Mouse (Mus musculus): Measurements from ENCODE around the gene Cyp2u1. TPM values are rescaled to one million over a fixed set of nuclear protein-coding genes. Genes with fewer than 3 reads are reported as not detected.

Cyp2u1 gene
- 1.1 and 1.9 TPM in 2 replicates for polyA plus RNA-seq (2014; fragmentation: Nextera tagmentation; extraction: Ambion mirVana)

DNA sequence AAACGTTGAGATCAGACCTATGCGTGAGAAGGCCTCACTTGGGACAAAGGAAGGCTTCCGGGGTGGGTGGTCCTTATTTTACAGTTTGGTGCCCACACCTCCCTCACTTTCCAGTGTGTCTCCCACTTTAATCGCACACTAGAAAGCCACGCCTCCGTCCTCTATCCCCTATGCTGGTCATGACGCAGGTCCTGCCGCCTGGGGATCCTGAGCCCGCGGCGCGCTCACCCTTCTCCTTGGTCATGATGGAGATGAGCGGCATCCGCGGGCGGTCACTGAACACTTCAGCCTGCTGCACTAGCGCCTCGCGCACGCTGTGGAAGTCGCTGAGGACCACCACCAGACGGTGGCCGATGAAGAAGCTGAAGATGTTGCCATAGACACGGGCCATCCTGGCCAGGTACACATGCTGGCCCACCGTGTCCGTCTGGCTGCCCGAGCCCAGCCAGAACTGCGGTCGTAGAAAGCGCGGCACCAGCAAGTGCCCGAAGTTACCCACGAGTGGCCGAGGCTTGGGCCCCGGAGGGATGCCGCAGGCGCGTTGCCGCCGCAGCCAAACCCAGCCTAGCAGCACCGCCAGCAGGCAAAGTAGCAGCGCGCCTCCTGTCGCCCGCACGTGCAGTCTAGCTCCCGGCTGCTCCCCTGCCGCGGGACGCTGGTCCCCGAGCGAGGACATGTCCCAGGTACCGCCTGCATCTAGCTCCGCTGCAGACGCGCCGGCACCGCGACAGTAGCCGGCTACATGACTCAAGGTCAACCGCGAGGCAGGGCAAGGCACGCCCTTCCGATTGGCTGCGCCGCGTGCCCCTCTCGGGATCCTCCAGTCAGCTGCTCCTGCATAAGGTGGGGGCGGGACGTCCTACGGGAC, at the start of gene Cyp2u1:
Gene Cyp2u1, minus strand, starts transcription at position 776 of the 868 bp plus-strand sequence.
- DNase-seq (ENCODE audit: low spot score, missing footprints), result peak; percentile 98
- ATAC-seq (ENCODE audit: low FRiP score), result peak; percentile 99
- Histone ChIP-seq H3K9me3 (ENCODE audit: control insufficient read depth, low read length) (no peaks in the 10 kb centered on the region), H3K9ac (ENCODE audit: low read length) (peak within 1 kb of the TSS; percentile 55), H3K36me3 (ENCODE audit: control insufficient read depth, insufficient read depth, low read length) (no peaks in the 10 kb centered on the region), H3K4me2 (peak within 1 kb of the TSS; percentile 97), H3K4me1 (ENCODE audit: control insufficient read depth, insufficient read depth, low read length) (no peaks in the 10 kb centered on the region), H3K27me3 (ENCODE audit: control insufficient read depth, insufficient read depth, low read length) (peaks cover 4% of the 10 kb centered on the region; the same call in 1 of the 2 replicates), H3K4me3 (ENCODE audit: low read depth, low read length) (peak within 1 kb of the TSS; percentile 45), H3K27ac (ENCODE audit: low read depth, low read length) (no peak within 1 kb of the TSS)
- under 1% methylated on average over 71 of the region's 71 CpGs for WGBS

DNA sequence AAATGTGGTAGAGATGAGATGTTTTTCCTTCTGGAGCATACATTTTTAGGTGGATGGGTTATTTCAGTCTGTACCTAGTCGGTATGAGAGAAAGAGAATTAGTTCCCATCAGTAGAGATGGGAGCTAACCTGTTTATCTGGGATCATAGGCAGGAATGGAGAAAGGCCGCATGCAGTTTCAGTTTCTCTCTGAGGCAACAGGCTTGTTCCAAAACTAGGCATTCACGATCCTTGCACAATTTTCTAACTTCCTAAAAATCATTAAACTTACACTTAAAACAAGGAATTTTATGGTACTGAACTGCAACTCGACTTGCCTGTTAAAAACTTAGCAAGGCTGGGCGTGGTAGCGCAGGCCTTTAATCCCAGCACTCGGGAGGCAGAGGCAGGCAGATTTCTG, 47.5 kb upstream of the Cyp2u1 start:
- no peak overlapping the region for H3K4me3 ChIP-seq (ENCODE audit: low read depth, low read length)
- no peaks in the 10 kb centered on the region for H3K27me3 ChIP-seq (ENCODE audit: control insufficient read depth, insufficient read depth, low read length)
- ATAC-seq (ENCODE audit: low FRiP score), result no peak
- no peak overlapping the region for H3K9ac ChIP-seq (ENCODE audit: low read length)
- H3K36me3 ChIP-seq (ENCODE audit: control insufficient read depth, insufficient read depth, low read length), result no peaks in the 10 kb centered on the region
- H3K27ac ChIP-seq (ENCODE audit: low read depth, low read length), result no peak overlapping the region
- no peak overlapping the region for H3K4me2 ChIP-seq
- no peak for DNase-seq (ENCODE audit: low spot score, missing footprints)
- H3K9me3 ChIP-seq (ENCODE audit: control insufficient read depth, low read length), result no peaks in the 10 kb centered on the region
- H3K4me1 ChIP-seq (ENCODE audit: control insufficient read depth, insufficient read depth, low read length), result no peaks in the 10 kb centered on the region
- WGBS, result 91% methylated on average over 7 of the region's 7 CpGs

DNA sequence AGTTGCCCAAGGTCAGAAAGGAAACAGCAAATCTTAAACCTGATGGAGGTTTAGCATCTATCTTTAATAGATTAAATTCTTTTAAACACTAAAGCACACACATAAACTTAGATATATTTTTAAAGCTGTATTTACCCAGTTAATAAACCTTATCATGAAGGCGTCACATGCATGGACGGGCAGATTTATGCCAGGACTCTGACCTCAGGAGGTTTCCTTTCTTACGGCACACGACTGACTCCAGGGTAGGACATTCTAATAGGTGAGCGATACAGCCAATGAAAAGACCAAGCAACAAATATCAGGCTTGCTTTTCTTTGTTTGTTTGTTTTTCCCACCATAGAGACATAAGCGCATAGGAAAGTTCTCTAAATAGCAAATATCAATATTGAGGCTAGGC, 46.0 kb upstream of the Cyp2u1 start:
- DNase-seq (ENCODE audit: low spot score, missing footprints), result no peak
- no peak overlapping the region for H3K4me2 ChIP-seq
- H3K4me3 ChIP-seq (ENCODE audit: low read depth, low read length), result no peak overlapping the region
- H3K27ac ChIP-seq (ENCODE audit: low read depth, low read length), result no peak overlapping the region
- H3K27me3 ChIP-seq (ENCODE audit: control insufficient read depth, insufficient read depth, low read length), result no peaks in the 10 kb centered on the region
- no peak overlapping the region for H3K9ac ChIP-seq (ENCODE audit: low read length)
- H3K4me1 ChIP-seq (ENCODE audit: control insufficient read depth, insufficient read depth, low read length), result no peaks in the 10 kb centered on the region
- H3K36me3 ChIP-seq (ENCODE audit: control insufficient read depth, insufficient read depth, low read length), result no peaks in the 10 kb centered on the region
- no peak for ATAC-seq (ENCODE audit: low FRiP score)
- 82% methylated on average over 6 of the region's 6 CpGs for WGBS
- H3K9me3 ChIP-seq (ENCODE audit: control insufficient read depth, low read length), result no peaks in the 10 kb centered on the region

DNA sequence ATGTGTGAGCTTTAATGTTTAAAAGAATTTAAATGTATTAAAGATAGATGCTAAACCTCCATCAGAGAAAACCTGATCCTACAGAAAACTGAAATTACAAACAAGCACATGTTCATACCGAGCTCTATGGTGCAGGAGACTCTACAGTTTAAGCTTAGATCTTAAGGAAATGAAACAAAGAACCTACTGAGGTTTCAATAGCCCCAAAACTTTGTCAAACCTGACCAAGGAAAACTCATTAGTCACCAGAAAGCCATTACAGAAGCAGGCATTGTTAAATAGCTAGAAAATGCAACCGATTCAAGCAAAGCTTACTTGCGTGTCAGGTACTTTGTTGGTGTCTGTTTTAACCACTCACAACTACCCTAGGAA, 45.5 kb upstream of the Cyp2u1 start:
- no peak for DNase-seq (ENCODE audit: low spot score, missing footprints)
- WGBS, result 83% methylated on average over 3 of the region's 3 CpGs
- H3K9me3 ChIP-seq (ENCODE audit: control insufficient read depth, low read length), result no peaks in the 10 kb centered on the region
- ATAC-seq (ENCODE audit: low FRiP score), result no peak
- no peak overlapping the region for H3K9ac ChIP-seq (ENCODE audit: low read length)
- H3K27ac ChIP-seq (ENCODE audit: low read depth, low read length), result no peak overlapping the region
- H3K4me1 ChIP-seq (ENCODE audit: control insufficient read depth, insufficient read depth, low read length), result no peaks in the 10 kb centered on the region
- no peak overlapping the region for H3K4me2 ChIP-seq
- H3K4me3 ChIP-seq (ENCODE audit: low read depth, low read length), result no peak overlapping the region
- H3K36me3 ChIP-seq (ENCODE audit: control insufficient read depth, insufficient read depth, low read length), result no peaks in the 10 kb centered on the region
- H3K27me3 ChIP-seq (ENCODE audit: control insufficient read depth, insufficient read depth, low read length), result no peaks in the 10 kb centered on the region

DNA sequence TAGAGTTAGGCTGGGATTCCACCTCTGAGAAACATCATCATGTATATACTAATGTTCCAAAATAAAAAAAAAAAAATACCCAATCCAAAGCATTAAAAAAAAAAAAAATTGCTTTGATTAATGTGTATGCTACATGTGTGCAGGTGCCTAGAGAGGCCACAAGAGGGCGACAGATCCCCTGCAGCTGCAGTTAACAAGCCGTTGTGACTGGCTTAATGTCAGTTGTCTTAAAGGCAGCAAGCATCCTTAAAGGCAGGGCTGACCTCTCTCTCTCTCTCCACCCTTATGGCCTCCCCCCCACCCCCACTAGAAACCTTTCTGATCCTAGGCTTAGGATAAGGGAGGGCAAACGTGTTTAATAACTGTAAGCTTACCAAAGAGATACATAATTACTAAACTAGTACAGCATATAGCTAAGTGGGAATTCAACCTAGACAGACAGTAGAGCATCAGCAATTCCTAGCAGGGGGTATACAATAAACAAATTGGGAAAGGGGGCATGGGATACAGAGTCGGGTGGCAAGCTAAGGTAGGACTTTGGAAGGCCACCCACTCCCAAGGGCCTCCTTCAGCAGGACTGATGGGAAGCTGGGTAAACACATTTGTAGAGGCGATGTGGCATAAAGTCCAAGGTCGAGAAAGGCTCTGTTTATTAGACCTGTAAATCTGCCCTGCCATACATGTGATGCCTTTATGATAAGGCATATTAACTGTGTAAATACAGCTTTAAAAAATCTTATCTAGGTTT, 45.0 kb upstream of the Cyp2u1 start:
- Histone ChIP-seq H3K4me2 (no peak overlapping the region), H3K27me3 (ENCODE audit: control insufficient read depth, insufficient read depth, low read length) (no peaks in the 10 kb centered on the region), H3K4me3 (ENCODE audit: low read depth, low read length) (no peak overlapping the region), H3K4me1 (ENCODE audit: control insufficient read depth, insufficient read depth, low read length) (no peaks in the 10 kb centered on the region), H3K9me3 (ENCODE audit: control insufficient read depth, low read length) (no peaks in the 10 kb centered on the region), H3K36me3 (ENCODE audit: control insufficient read depth, insufficient read depth, low read length) (no peaks in the 10 kb centered on the region), H3K9ac (ENCODE audit: low read length) (no peak overlapping the region), H3K27ac (ENCODE audit: low read depth, low read length) (no peak overlapping the region)
- DNase-seq (ENCODE audit: low spot score, missing footprints) (no peak), ATAC-seq (ENCODE audit: low FRiP score) (no peak)
- WGBS, result 64% methylated on average over 6 of the region's 6 CpGs

DNA sequence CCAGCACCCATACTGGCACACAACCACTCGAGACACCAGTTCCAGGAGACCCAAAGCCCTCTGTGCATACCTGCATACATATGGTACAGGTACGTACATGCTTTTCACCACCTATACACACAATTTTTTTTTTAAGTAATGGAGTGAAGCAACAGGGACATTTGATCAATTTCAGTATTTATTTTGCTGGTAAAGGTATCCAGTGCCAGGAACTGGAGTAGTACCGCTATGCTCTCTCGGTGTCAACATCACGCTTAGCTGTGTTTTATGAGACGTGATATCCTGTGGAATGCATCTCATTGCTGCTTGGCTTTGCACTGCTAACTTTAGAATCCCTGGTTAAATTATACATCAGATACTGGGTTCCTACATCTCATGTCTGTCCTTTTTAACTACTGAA, 42.9 kb upstream of the Cyp2u1 start:
- ATAC-seq (ENCODE audit: low FRiP score) (no peak), DNase-seq (ENCODE audit: low spot score, missing footprints) (no peak)
- H3K4me3 ChIP-seq (ENCODE audit: low read depth, low read length), result no peak overlapping the region
- no peak overlapping the region for H3K9ac ChIP-seq (ENCODE audit: low read length)
- 91% methylated on average over 6 of the region's 6 CpGs for WGBS
- H3K27ac ChIP-seq (ENCODE audit: low read depth, low read length), result no peak overlapping the region
- no peaks in the 10 kb centered on the region for H3K27me3 ChIP-seq (ENCODE audit: control insufficient read depth, insufficient read depth, low read length)
- H3K9me3 ChIP-seq (ENCODE audit: control insufficient read depth, low read length), result no peaks in the 10 kb centered on the region
- no peaks in the 10 kb centered on the region for H3K36me3 ChIP-seq (ENCODE audit: control insufficient read depth, insufficient read depth, low read length)
- no peaks in the 10 kb centered on the region for H3K4me1 ChIP-seq (ENCODE audit: control insufficient read depth, insufficient read depth, low read length)
- H3K4me2 ChIP-seq, result no peak overlapping the region

DNA sequence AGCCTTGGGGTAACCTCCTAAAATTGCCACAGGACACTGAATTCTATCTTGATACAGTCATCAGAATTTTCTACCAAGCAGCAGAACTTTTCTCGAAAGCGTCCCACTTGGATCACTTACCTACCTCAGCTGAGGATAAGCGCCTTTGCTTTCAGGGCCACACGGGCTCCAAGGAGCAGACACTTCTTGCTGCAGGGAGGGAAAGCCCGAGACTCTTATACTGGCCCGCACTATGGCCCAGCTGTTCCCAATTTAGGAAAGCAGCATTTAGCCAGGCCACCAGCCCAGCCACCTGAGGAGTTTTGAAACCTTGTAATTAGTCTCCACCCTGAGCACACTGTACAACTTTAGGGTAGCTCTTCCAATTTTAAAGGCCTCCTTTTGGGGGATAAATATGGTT, 40.3 kb upstream of the Cyp2u1 start:
- WGBS, result 85% methylated on average over 6 of the region's 6 CpGs
- DNase-seq (ENCODE audit: low spot score, missing footprints), result no peak
- Histone ChIP-seq H3K9ac (ENCODE audit: low read length) (no peak overlapping the region), H3K4me1 (ENCODE audit: control insufficient read depth, insufficient read depth, low read length) (no peaks in the 10 kb centered on the region), H3K4me2 (no peak overlapping the region), H3K27ac (ENCODE audit: low read depth, low read length) (no peak overlapping the region), H3K4me3 (ENCODE audit: low read depth, low read length) (no peak overlapping the region), H3K9me3 (ENCODE audit: control insufficient read depth, low read length) (no peaks in the 10 kb centered on the region), H3K36me3 (ENCODE audit: control insufficient read depth, insufficient read depth, low read length) (no peaks in the 10 kb centered on the region), H3K27me3 (ENCODE audit: control insufficient read depth, insufficient read depth, low read length) (no peaks in the 10 kb centered on the region)
- no peak for ATAC-seq (ENCODE audit: low FRiP score)

DNA sequence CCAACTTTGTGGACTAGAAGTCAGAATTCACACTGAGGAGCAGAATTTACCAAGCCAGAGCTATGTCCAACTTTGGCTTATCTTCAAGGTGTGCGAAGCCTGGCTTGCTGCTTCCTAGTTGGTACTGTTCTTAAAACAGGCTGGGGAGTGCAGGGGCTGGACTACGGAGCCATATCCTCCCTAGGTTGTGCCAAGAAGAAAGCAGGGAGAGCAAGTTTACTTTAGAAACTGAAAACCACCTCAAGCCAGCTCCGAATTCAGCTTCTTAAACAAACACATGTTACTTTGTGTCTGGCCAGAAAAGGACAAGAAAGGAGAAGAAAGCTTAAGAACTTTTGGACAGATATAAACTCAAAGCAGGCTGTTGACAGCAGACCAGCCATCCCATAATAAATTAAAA, 37.9 kb upstream of the Cyp2u1 start:
- H3K9ac ChIP-seq (ENCODE audit: low read length), result no peak overlapping the region

DNA sequence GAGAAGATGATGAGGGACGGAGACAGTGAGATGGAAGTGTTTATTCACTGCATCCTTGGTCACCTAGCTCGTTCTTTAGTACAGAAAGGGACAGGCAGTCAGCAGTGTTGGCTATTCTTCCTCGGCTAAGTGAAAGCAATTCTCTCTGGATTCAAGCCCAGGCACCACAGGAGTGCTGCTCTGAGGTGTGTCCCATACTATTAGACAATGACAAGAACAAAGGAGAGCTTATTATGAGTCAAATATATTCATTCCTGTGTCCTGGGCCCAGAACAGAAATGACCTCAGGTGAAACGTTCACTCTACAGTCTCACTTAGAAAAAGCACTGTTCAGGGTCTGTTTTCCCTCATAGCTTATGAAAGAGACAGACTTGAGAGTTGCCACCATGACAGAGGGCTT, 36.3 kb upstream of the Cyp2u1 start:
- no peaks in the 10 kb centered on the region for H3K27me3 ChIP-seq (ENCODE audit: control insufficient read depth, insufficient read depth, low read length)
- ATAC-seq (ENCODE audit: low FRiP score), result no peak
- no peak for DNase-seq (ENCODE audit: low spot score, missing footprints)
- no peaks in the 10 kb centered on the region for H3K36me3 ChIP-seq (ENCODE audit: control insufficient read depth, insufficient read depth, low read length)
- no peak overlapping the region for H3K4me3 ChIP-seq (ENCODE audit: low read depth, low read length)
- no peak overlapping the region for H3K27ac ChIP-seq (ENCODE audit: low read depth, low read length)
- no peaks in the 10 kb centered on the region for H3K4me1 ChIP-seq (ENCODE audit: control insufficient read depth, insufficient read depth, low read length)
- no peak overlapping the region for H3K9ac ChIP-seq (ENCODE audit: low read length)
- H3K4me2 ChIP-seq, result no peak overlapping the region
- 80% methylated on average over 4 of the region's 4 CpGs for WGBS
- no peaks in the 10 kb centered on the region for H3K9me3 ChIP-seq (ENCODE audit: control insufficient read depth, low read length)

More for the DNA sequence above, 37.9 kb upstream of the Cyp2u1 start:
- H3K4me3 ChIP-seq (ENCODE audit: low read depth, low read length), result no peak overlapping the region
- no peaks in the 10 kb centered on the region for H3K9me3 ChIP-seq (ENCODE audit: control insufficient read depth, low read length)
- H3K36me3 ChIP-seq (ENCODE audit: control insufficient read depth, insufficient read depth, low read length), result no peaks in the 10 kb centered on the region
- WGBS, result 82% methylated on average over 3 of the region's 3 CpGs
- no peak overlapping the region for H3K4me2 ChIP-seq
- DNase-seq (ENCODE audit: low spot score, missing footprints), result no peak
- no peaks in the 10 kb centered on the region for H3K4me1 ChIP-seq (ENCODE audit: control insufficient read depth, insufficient read depth, low read length)
- no peaks in the 10 kb centered on the region for H3K27me3 ChIP-seq (ENCODE audit: control insufficient read depth, insufficient read depth, low read length)
- no peak overlapping the region for H3K27ac ChIP-seq (ENCODE audit: low read depth, low read length)
- ATAC-seq (ENCODE audit: low FRiP score), result no peak
